Mouse (Mus musculus) splenic B cell, adult 2 months (primary cell): ENCODE results near the gene Otub1.

ENCODE experiments used
- DNase-seq: peaks from one replicate; pipeline ENCODE4 v3.0.0-alpha.2; 2011; ENCODE audit warnings: low read depth, low spot score
- H3K27me3 ChIP-seq: 2 replicates; pipeline ENCODE4 v1.6.1; 2012; ENCODE audit warnings: mild to moderate bottlenecking, low read length, moderate library complexity, mixed read lengths; ENCODE audit not compliant: control insufficient read depth, poor library complexity, insufficient read depth, severe bottlenecking
- H3K36me3 ChIP-seq: 2 replicates; pipeline ENCODE4 v1.6.1; 2012; ENCODE audit warnings: mild to moderate bottlenecking, low read length, moderate library complexity, mixed read lengths; ENCODE audit not compliant: control insufficient read depth, poor library complexity, insufficient read depth, severe bottlenecking

The Otub1 gene

DNA sequence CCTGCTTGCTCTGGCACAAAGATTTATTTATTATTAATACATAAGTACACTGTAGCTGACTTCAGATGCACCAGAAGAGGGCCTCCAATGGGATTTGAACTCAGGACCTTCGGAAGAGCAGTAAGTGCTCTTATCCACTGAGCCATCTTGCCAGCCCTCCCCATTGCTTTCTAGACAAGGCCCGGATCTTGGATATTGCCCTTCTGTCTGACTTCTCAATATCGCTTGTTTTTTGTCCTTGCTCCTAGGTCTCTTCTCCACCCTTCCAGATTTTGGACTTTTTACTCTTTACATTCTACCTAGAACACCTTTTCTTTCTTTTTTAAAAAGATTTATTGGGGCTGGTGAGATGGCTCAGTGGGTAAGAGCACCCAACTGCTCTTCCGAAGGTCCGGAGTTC is 12.6 kb upstream of the Otub1 start:
- Histone ChIP-seq H3K27me3 (no peaks in the 10 kb centered on the region), H3K36me3 (no peaks in the 10 kb centered on the region; the same call in 1 of the 2 replicates)
- no peak for DNase-seq

DNA sequence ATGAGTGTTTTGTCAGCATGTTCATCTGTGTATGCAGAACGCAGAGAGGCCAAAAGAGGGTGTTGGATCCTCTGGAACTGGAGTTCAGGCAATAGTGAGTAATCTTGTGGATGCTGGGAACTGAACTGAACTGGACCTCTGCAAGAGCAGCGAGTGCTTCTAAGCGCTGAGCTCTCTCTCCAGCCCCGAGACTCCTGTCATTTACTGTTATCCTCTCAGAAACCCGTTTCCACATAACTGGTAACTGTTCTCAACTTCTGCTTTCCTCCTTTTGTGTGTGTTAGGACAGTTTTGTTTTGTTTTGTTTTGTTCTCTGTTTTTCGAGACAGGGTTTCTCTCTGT is 11.8 kb upstream of the Otub1 start:
- no peaks in the 10 kb centered on the region for H3K27me3 ChIP-seq
- no peaks in the 10 kb centered on the region; the same call in 1 of the 2 replicates for H3K36me3 ChIP-seq
- DNase-seq: peak; percentile 31

DNA sequence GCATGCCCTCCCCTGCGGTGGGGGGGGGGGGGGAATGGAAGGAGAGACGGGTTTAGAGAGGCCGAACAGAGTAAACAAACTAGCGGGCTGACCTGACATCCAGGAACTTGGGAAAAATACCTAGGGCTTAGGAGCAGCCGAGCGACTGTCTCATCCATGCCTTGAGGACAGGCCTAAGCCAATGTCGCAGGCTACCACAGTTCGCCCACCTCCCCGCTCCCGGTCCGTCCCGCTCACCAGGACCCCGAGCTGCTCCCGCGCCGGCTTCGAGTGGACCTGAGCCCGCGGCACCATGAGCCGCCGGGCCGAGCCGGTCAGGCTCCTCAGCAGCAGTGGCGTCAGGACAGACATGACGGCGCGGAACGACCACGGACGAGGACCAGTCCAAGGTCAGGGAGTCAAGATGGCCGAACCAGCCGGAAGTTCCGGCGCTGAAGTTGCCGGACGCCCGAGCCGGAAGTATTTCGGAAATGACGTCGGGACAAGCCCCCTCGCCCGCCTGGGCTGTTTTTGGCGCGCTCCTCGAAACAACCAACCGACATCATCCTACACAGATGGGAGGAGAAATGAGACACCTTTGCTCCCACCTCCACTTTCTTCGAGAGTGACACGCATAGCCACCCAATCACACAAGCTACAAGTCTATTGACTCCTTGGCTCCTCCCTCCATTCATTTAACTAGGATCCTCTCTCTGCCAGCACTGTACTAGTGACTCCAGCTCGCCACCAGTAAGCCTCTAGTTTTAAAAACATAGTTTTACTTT is 11.2 kb upstream of the Otub1 start, which contains the start of gene Cox8a:
Gene Cox8a, minus strand, starts transcription at position 455 of the 764 bp plus-strand sequence.
- peak; percentile 98 for DNase-seq
- H3K36me3 ChIP-seq: no peaks in the 10 kb centered on the region; the same call in 1 of the 2 replicates
- no peaks in the 10 kb centered on the region for H3K27me3 ChIP-seq

- Histone ChIP-seq H3K27me3 (no peaks in the 10 kb centered on the region), H3K36me3 (no peaks in the 10 kb centered on the region; the same call in 1 of the 2 replicates)
- no peak for DNase-seq
These were observed 8.4 kb upstream of the Otub1 start for GRCm38 (mm10) chr19:7214484-7214883.

GRCm38 (mm10) chr19:7213010-7213409 is 6.9 kb upstream of the Otub1 start:
- DNase-seq: no peak
- Histone ChIP-seq H3K27me3 (no peaks in the 10 kb centered on the region), H3K36me3 (no peaks in the 10 kb centered on the region; the same call in 1 of the 2 replicates)

GRCm38 (mm10) chr19:7212216-7212615 is 6.1 kb upstream of the Otub1 start:
- Histone ChIP-seq H3K36me3 (no peaks in the 10 kb centered on the region; the same call in 1 of the 2 replicates), H3K27me3 (no peaks in the 10 kb centered on the region)
- DNase-seq: no peak

- no peaks in the 10 kb centered on the region; the same call in 1 of the 2 replicates for H3K36me3 ChIP-seq
- DNase-seq: no peak
These were observed 4.0 kb upstream of the Otub1 start for GRCm38 (mm10) chr19:7209907-7210646.

GRCm38 (mm10) chr19:7205326-7205725 is 790 bp downstream of the Otub1 start:
- Histone ChIP-seq H3K27me3 (no peaks in the 10 kb centered on the region), H3K36me3 (peaks cover 5% of the 10 kb centered on the region)
- DNase-seq: no peak

More at GRCm38 (mm10) chr19:7209907-7210646, 4.0 kb upstream of the Otub1 start:
- no peaks in the 10 kb centered on the region for H3K27me3 ChIP-seq

GRCm38 (mm10) chr19:7204898-7205297 is 1.2 kb downstream of the Otub1 start:
- Histone ChIP-seq H3K27me3 (no peaks in the 10 kb centered on the region), H3K36me3 (peaks cover 8% of the 10 kb centered on the region)
- no peak for DNase-seq

DNA sequence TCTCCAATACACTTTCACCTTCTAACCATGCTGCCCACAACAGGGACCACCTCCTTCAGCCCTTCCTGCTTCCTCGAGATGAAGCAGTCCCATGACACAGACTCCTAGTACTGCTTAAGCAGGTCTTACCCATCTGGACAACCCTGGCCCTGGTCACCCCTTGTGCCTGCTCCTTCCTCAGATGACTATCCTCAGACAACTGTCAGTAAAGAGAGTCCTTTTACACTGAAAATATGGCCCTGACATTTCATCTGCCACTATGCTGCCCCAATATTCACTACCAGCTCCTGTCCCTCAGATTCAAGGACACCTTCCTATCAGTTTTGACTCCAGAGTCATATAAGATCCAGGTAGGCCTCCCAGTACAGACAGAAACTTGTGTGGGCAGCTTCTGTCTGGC is 5.7 kb downstream of the Otub1 start:
- DNase-seq: no peak
- peaks cover 8% of the 10 kb centered on the region for H3K36me3 ChIP-seq
- no peaks in the 10 kb centered on the region for H3K27me3 ChIP-seq

- H3K36me3 ChIP-seq: peaks cover 8% of the 10 kb centered on the region
- H3K27me3 ChIP-seq: no peaks in the 10 kb centered on the region
- DNase-seq: no peak
These were observed 7.0 kb downstream of the Otub1 start for GRCm38 (mm10) chr19:7199089-7199488.

DNA sequence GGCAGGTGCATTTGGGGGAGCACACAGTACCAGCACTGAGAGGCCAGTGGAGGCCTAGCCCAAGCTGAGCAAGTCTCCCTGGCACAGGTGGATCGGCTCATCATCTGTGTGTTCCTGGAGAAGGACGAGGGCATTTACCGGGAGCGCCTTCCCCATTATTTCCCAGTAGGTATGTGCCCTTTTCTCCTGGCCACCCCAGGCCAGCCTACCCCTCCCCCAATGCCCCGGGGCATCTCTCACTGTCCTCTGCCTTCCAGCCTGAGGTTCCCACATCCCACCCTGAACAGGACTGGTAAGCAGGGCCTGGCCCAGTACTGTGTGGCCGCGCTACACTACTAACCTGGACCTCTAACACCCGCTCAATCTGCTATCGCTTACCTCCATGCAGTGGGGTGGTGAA is 8.7 kb downstream of the Otub1 start:
- no peak for DNase-seq
- H3K36me3 ChIP-seq: peaks cover 8% of the 10 kb centered on the region
- no peaks in the 10 kb centered on the region for H3K27me3 ChIP-seq

DNA sequence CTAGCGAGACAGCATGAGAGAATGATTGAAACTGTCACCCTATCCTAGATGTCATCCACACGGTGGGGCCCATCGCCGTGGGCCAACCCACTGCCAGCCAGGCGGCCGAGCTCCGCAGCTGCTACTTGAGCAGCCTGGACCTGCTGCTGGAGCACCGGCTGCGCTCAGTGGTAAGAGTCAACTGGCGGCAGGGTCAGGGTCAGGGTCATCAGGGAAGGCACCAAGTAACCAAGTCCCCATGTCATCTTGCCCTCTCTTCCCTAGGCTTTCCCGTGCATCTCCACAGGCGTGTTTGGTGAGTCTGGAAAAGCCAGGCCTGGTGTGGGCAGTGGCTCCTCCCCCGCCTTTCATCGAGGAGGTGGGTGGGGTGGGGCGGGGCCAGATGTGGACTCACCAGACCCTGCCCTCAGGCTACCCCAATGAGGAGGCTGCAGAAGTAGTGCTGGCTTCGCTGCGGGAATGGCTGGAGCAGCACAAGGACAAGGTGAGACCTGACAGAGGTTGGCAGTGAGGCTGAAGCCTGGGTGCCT is 9.3 kb downstream of the Otub1 start:
- Histone ChIP-seq H3K36me3 (peaks cover 8% of the 10 kb centered on the region), H3K27me3 (no peaks in the 10 kb centered on the region)
- no peak for DNase-seq

DNA sequence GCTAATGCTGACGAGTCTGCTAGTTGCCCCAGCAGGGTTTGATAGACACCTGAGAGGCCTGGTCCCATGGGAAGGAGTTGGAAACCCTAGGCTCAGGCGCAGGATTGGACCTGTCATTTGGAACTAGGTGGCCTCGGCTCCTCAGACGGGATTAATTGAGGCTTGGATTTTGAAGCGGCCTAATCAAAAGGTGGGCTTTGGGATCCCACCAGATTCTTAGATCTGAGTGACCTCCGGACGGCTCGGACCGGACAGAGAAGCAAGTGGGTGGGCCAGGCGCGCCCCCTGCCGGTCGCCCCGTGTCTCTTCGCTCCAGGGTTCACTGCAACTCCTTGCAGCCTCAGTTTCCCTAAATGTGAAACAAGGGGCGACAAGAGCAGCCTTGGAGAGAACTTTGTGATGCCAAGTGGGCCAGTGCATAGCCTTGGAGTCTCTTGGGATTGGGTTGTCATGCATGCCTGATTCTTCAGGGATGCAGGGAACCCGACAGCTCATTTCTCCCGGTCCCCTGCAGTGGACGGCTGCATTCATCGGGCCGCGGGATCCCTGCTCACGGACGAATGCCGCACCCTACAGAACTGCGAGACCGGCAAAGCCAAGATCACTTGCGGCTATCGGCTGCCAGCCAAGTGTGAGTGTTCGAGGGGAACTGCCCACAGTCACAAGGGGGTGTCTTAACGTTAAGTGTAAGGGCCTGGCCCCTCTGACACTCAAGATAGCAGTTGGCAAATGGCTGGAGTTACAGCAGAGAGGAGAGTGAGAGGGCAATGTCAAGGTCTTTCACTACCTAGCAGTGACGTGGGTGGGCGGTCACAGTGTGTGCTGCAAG is 10.0 kb downstream of the Otub1 start:
- H3K36me3 ChIP-seq: peaks cover 8% of the 10 kb centered on the region
- H3K27me3 ChIP-seq: no peaks in the 10 kb centered on the region
- DNase-seq: peak; percentile 68
